Mouse (Mus musculus) intestine, embryonic 14.5 days (tissue): Measurements from ENCODE around the gene Gm12166. TPM values are rescaled to one million over a fixed set of nuclear protein-coding genes. Genes with fewer than 3 reads are reported as not detected.
A peak's percentile ranks its signal among the peaks of the same experiment; 100 is the strongest.
"Not testable (repeated sequence)": the region's sequence is repeated elsewhere in the genome, so short reads cannot be mapped to it uniquely, and the experiment has no call there.

Experiments
- ATAC-seq: fragments of 200-750 bp; cut with Nextera tagmentation; replicated peaks from 2 replicates; pipeline ENCODE4 v1.8.0; 2017; ENCODE audit warnings: low read depth, moderate number of reproducible peaks, moderate TSS enrichment, moderate library complexity; ENCODE audit not compliant: low FRiP score, low TSS enrichment
- DNase-seq: peaks from one replicate; pipeline ENCODE4 v3.0.0-alpha.2; 2018; ENCODE audit warnings: low spot score
- H3K27ac ChIP-seq: fragments of 300-500 bp; sonication (generic); 2 replicates; pipeline ENCODE4 v1.5.1; 2014; ENCODE audit warnings: low read depth, mild to moderate bottlenecking, control low read depth
- H3K27me3 ChIP-seq: fragments of 300-500 bp; sonication (generic); replicated peaks from 2 replicates; pipeline ENCODE4 v1.6.1; 2014; ENCODE audit warnings: low read length, control low read depth; ENCODE audit not compliant: control insufficient read depth, insufficient read depth
- H3K36me3 ChIP-seq: fragments of 300-500 bp; sonication (generic); 2 replicates; pipeline ENCODE4 v1.6.1; 2014; ENCODE audit warnings: low read length, control low read depth; ENCODE audit not compliant: control insufficient read depth, insufficient read depth
- H3K4me1 ChIP-seq: fragments of 300-500 bp; sonication (generic); replicated peaks from 2 replicates; pipeline ENCODE4 v1.6.1; 2014; ENCODE audit warnings: low read length, control low read depth, mixed read lengths; ENCODE audit not compliant: control insufficient read depth, insufficient read depth
- H3K4me2 ChIP-seq: fragments of 300-500 bp; sonication (generic); 2 replicates; pipeline ENCODE4 v1.6.1; 2014; ENCODE audit warnings: low read length
- H3K4me3 ChIP-seq: fragments of 300-500 bp; sonication (generic); 2 replicates; pipeline ENCODE4 v1.5.1; 2014; ENCODE audit warnings: low read depth, low read length, control low read depth, mixed read lengths
- H3K9ac ChIP-seq: fragments of 300-500 bp; sonication (generic); 2 replicates; pipeline ENCODE4 v1.6.1; 2014; ENCODE audit warnings: mild to moderate bottlenecking, low read length
- H3K9me3 ChIP-seq: fragments of 300-500 bp; sonication (generic); 2 replicates; pipeline ENCODE4 v1.6.1; 2016; ENCODE audit warnings: low read length, control low read depth; ENCODE audit not compliant: control insufficient read depth
- WGBS: fragments of 180-500 bp; shearing (Covaris S2); extraction: QIAGEN DNeasy Blood & Tissue Kit; methylation state at CpG from one replicate; pipeline ENCODE4 v1.1.7; 2014; 5-methylcytosine and 5-hydroxymethylcytosine counted together
- polyA plus RNA-seq: library from polyadenylated mRNA; unstranded; fragments of >200 nt; fragmentation: Nextera tagmentation; extraction: Ambion mirVana; gene quantifications from 2 replicates; pipeline ENCODE4 v1.2.1, GENCODE M21; 2014

The Gm12166 gene
- polyA plus RNA-seq, 1 experiment from 2014 or later: 4.1 TPM

DNA sequence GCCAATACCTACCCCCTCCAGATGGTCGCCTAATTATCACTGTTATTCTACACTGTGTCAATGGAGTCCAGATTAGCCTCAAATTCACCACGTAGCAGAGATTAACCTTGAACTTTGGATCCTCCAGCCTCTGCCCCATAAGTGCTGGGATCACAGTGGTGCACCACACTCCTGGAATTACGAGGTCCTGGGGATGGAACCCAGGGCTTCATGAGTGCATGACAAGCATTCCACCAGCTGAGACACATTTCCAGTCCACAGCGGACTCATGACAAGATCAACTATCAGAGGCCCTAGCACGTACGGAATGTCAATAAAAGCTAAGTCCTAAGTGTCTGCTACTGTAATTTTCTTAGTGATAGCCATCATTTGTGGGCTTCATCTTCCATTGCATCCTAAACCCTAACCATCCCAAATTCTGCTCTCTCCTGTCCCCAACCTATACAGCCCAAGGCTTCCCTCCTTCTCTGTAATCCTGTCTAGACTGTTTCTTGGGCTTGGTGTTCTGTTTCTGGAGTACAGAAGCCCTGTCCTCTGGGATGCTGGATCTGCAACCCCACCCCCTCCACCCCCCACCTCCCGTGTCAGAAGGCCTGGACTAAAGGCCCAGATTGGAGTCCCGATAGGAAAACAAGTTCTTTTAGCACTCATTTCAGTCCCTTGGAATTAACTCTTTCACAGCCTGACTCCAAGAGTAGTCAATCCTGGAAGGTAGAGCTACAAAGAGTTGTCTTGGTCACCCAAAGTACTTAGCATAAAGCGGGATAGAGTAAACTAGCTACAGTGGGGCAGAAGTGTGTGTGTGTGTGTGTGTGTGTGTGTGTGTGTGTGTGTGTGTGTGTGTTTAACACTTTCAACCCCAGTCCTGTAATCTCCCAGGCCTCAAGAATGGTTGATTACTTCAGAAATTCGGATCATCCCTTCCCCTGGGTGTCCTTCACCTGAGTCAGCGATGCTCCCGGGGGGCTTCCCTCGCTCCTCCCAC lies 3.1 kb upstream of the Gm12166 start:
- 21% methylated on average over 13 of the region's 13 CpGs for WGBS
- Histone ChIP-seq H3K4me2 (peak overlapping the region; percentile 66), H3K4me1 (peaks cover 13% of the 10 kb centered on the region), H3K4me3 (peak overlapping the region; percentile 73), H3K27ac (peak overlapping the region; percentile 93), H3K9me3 (no peaks in the 10 kb centered on the region), H3K36me3 (peaks cover 4% of the 10 kb centered on the region; the same call in 1 of the 2 replicates), H3K27me3 (no peaks in the 10 kb centered on the region), H3K9ac (peak overlapping the region; percentile 88)
- DNase-seq (no peak), ATAC-seq (peak; percentile 64)

DNA sequence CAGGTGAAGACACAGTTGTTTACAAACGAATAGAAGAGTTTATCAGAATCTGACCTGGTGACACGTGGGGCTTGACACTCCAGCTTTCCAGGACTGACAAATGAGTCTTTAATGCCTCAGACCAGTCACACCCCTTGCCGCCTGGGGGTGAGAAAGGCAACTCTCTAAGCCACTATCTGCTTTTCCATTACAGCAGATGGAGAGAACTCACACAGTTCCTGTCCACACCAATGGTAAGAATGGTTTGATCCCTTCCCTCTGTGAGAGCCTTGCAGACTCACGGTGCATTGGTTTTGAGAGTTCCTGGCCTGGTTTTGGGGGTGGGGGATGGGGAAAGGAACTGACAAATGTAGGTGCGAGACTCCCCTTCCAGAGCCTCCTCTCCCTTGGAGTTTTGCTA lies 2.2 kb upstream of the Gm12166 start:
- Histone ChIP-seq H3K4me2 (no peak overlapping the region), H3K9me3 (no peaks in the 10 kb centered on the region), H3K27ac (no peak overlapping the region), H3K27me3 (no peaks in the 10 kb centered on the region), H3K9ac (no peak overlapping the region), H3K4me1 (peaks cover 13% of the 10 kb centered on the region), H3K36me3 (no peaks in the 10 kb centered on the region), H3K4me3 (no peak overlapping the region)
- ATAC-seq (no peak), DNase-seq (no peak)
- WGBS: 41% methylated on average over 5 of the region's 5 CpGs

DNA sequence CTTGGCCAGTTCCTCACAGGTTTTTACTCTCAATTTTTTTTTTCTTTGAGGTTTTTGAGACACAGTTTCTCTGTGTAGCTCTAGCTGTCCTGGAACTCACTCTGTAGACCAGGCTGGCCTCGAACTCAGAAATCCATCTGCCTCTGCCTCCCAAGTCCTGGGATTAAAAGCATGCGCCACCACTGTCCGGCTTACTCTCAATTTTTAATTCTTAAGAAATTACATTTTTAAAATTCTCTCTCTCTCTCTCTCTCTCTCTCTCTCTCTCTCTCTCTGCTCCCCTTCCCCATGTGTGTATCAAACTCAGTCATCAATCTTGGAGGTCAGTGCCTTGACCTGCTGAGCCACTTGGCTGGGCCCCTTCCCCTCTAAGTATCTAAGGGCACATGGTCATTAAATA lies 1.3 kb upstream of the Gm12166 start:
- 87% methylated on average over 3 of the region's 3 CpGs for WGBS
- H3K4me1 ChIP-seq: peaks cover 13% of the 10 kb centered on the region
- DNase-seq: not testable (repeated sequence)

DNA sequence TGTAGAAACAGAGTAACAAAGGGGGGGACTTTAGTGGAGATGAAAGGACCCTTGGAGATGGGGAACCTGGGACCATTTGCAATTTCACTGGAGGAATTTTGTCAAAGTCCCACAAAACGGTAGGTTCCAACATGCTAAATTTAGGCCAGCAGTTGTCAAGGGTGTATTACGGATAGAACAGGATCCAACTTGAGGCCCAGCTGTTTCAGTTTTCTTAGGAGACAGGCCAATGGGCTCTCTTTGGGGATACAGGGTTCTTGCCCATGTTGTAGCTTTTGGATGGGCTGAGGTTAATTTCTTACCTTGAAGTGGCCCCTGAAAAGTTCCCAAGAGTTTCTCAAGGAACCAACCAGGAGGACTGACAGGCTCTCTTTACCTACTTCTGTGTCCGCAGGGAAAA lies 4.9 kb downstream of the Gm12166 start:
- Histone ChIP-seq H3K36me3 (no peaks in the 10 kb centered on the region), H3K4me1 (no peaks in the 10 kb centered on the region), H3K9me3 (no peaks in the 10 kb centered on the region), H3K9ac (no peak overlapping the region), H3K27me3 (no peaks in the 10 kb centered on the region), H3K4me2 (no peak overlapping the region), H3K27ac (no peak overlapping the region), H3K4me3 (no peak overlapping the region)
- ATAC-seq (no peak), DNase-seq (no peak)
- WGBS: 89% methylated on average over 3 of the region's 3 CpGs

More for the DNA sequence above, 1.3 kb upstream of the Gm12166 start:
- H3K27me3 ChIP-seq, ATAC-seq, H3K4me3 ChIP-seq, H3K9me3 ChIP-seq, H3K4me2 ChIP-seq, H3K9ac ChIP-seq, H3K36me3 ChIP-seq, H3K27ac ChIP-seq: not testable (repeated sequence)

DNA sequence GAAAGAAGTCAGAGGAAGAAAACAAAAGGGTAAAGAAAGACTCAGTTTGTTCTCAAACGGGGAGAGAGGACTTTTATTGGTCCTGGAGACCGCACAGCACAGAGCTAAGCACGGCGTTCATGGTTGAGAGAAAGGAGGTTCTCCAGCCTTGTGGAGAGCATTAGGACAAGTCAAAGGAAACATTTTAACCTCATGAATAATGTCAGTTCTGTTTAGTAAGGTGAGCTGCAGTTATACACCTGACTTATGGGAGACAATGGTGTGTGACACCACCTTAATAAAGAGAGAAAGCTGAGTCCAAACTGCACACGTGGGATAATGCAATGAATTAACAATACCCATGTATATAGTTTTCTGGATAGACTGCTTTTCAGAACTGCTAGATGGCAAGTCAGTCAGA lies 7.3 kb downstream of the Gm12166 start:
- no peaks in the 10 kb centered on the region for H3K9me3 ChIP-seq
- no peaks in the 10 kb centered on the region for H3K36me3 ChIP-seq
- H3K4me1 ChIP-seq: 0 out of 2 replicates have a peak, but pooled peaks cover 4% of the 10 kb centered on the region
- H3K27ac ChIP-seq: no peak overlapping the region
- WGBS: 89% methylated on average over 5 of the region's 5 CpGs
- no peaks in the 10 kb centered on the region for H3K27me3 ChIP-seq
- H3K9ac ChIP-seq: no peak overlapping the region
- no peak overlapping the region for H3K4me3 ChIP-seq
- DNase-seq: no peak
- ATAC-seq: no peak
- no peak overlapping the region for H3K4me2 ChIP-seq

DNA sequence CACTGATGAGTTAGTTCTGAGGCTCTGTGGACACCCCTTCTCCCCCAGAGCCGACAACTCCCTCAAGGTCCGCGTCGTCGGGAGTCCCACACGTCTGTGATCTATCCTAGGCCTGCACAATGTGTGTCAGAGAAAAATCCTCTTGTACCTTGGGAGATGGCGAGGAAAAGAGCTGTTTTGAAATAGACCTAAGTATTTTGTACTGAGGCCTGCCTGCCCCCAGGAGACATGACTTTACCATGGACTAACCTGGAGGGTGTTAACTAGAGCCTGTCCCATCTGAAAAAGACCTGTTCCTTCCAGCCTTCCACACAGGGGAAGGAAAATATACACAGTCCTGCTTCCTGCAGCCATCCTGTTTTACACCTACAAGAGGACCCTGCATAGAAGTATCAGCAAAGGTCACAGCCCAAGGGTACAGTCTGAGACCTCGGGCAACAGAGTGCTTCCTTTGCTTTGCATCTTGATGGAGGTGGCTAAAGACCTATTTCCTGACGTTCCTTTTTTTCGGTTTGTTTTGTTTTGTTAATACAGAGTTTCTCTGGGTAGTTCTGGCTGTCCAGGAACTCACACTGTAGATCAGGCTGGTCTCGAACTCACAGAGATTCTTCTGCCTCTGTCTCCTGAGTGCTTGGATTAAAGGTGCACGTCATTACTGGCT lies 10.4 kb downstream of the Gm12166 start:
- no peak for ATAC-seq
- Histone ChIP-seq H3K9me3 (no peaks in the 10 kb centered on the region; the same call in 1 of the 2 replicates), H3K4me3 (no peak overlapping the region)

DNA sequence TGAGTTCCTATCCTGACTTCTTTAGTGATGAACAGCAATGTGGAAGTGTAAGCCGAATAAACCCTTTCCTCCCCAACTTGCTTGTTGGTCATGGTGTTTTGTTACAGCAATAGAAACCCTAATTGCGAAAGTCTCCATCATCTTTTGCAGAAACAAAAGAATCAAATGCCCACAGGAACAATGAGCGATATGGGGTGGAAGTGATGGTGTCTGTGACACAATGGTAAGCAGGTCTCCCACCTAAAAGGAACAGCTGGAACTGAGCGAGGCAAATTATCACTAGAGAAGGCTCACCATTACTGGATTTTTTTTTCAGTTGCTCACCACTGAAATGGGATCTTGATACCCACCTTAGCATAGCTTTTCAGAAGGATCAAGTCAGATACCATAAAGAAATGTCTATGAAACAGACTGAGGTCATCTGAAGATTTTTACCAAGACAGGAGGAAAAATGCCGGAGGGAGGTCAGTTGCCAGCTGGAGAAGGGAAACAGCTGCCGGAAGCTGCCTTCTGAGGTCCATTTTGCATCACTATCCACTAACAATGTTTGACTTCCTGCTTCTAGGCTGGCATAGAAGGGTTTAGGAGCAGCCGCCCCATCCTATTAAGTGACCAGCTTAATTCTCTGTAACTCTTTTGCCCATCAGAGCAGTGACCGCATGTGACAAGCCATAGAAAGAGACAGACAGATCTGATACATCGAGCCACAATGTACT lies 11.1 kb downstream of the Gm12166 start:
- H3K27ac ChIP-seq: peak overlapping the region; percentile 22; the same call in 1 of the 2 replicates
- 74% methylated on average over 9 of the region's 9 CpGs for WGBS

More for the DNA sequence above, 10.4 kb downstream of the Gm12166 start:
- Histone ChIP-seq H3K36me3 (no peaks in the 10 kb centered on the region), H3K9ac (no peak overlapping the region), H3K27ac (peak overlapping the region; percentile 22; the same call in 1 of the 2 replicates), H3K27me3 (no peaks in the 10 kb centered on the region), H3K4me2 (no peak overlapping the region), H3K4me1 (0 out of 2 replicates have a peak, but pooled peaks cover 4% of the 10 kb centered on the region)
- WGBS: 55% methylated on average over 12 of the region's 12 CpGs
- DNase-seq: no peak

DNA sequence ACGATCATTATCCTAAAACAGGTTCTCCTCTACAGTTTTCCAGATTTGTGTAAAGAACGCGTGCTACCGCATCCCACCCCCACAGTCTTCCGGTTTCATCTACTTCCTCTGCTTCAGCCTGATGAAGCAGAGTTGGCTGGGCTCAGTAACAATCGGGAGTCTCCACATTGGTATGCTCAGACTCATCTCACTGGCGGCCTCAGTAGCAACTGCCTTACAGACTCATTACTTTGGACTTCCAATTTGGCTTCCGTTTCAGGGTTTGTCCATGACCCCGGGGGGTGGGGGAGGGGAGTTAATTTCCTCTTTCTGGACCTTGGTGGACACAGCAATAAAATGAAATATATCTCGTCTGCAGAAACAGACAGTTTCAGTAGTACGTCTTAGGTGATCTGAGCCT lies 12.8 kb downstream of the Gm12166 start:
- no peak for DNase-seq
- Histone ChIP-seq H3K36me3 (no peaks in the 10 kb centered on the region), H3K4me3 (no peak overlapping the region), H3K27me3 (no peaks in the 10 kb centered on the region), H3K4me1 (0 out of 2 replicates have a peak, but pooled peaks cover 4% of the 10 kb centered on the region), H3K9me3 (no peaks in the 10 kb centered on the region; the same call in 1 of the 2 replicates), H3K27ac (no peak overlapping the region), H3K4me2 (no peak overlapping the region), H3K9ac (no peak overlapping the region)
- ATAC-seq: no peak
- WGBS: 53% methylated on average over 11 of the region's 11 CpGs

More for the DNA sequence above, 11.1 kb downstream of the Gm12166 start:
- H3K4me3 ChIP-seq: no peak overlapping the region
- no peak overlapping the region for H3K9ac ChIP-seq
- 0 out of 2 replicates have a peak, but pooled peaks cover 4% of the 10 kb centered on the region for H3K4me1 ChIP-seq
- H3K9me3 ChIP-seq: no peaks in the 10 kb centered on the region; the same call in 1 of the 2 replicates
- no peaks in the 10 kb centered on the region for H3K36me3 ChIP-seq
- DNase-seq: no peak
- H3K4me2 ChIP-seq: no peak overlapping the region
- ATAC-seq: no peak
- no peaks in the 10 kb centered on the region for H3K27me3 ChIP-seq
